Mouse (Mus musculus): Measurements from ENCODE around the gene Mrps35. TPM values are rescaled to one million over a fixed set of nuclear protein-coding genes. Genes with fewer than 3 reads are reported as not detected.

Mrps35 gene
- total RNA-seq, 1 experiment: 63.4 TPM

GRCm38 (mm10) chr6:146997006-146997405 lies 45.6 kb upstream of the Mrps35 start:
- Histone ChIP-seq H3K9me3 (ENCODE audit: control insufficient read depth, insufficient read depth, low read depth, low read length) (no peaks in the 10 kb centered on the region), H3K4me1 (ENCODE audit: control insufficient read depth in 2 of 2, insufficient read depth in 2 of 2, low read length in 2 of 2, poor library complexity in 1 of 2) (no peaks in the 10 kb centered on the region), H3K36me3 (ENCODE audit: control insufficient read depth, insufficient read depth, low read length, poor library complexity, severe bottlenecking) (0 out of 2 replicates have a peak, but pooled peaks cover 3% of the 10 kb centered on the region), H3K9ac (ENCODE audit: insufficient read depth, low read depth, low read length, poor library complexity, severe bottlenecking) (no peak overlapping the region), H3K4me3 (ENCODE audit: insufficient read depth in 1 of 2, low read depth in 1 of 2, low read length in 2 of 2, poor library complexity in 1 of 2, severe bottlenecking in 1 of 2) (no peak overlapping the region), H3K27ac (ENCODE audit: insufficient read depth, low read depth, low read length, poor library complexity, severe bottlenecking) (no peak overlapping the region)
- DNase-seq (ENCODE audit: low read depth, low spot score): no peak
- in situ Hi-C loops (cut with MboI; ENCODE audit: low sequenced_read_pairs in 2 of 2, unreplicated experiment in 2 of 2): no loop called here
- TF ChIP-seq CHD2 (IDR thresholded peaks at IDR 0.05; ENCODE audit: low read depth, low read length) (no peak), ZC3H11A (IDR thresholded peaks at IDR 0.05; ENCODE audit: borderline replicate concordance, low read depth, low read length) (no peak), HCFC1 (IDR thresholded peaks at IDR 0.05; ENCODE audit: borderline replicate concordance, insufficient read depth, low read length) (no peak), MAFK (IDR thresholded peaks at IDR 0.05; ENCODE audit: insufficient read depth, low read depth, low read length) (no peak), ZNF384 (IDR thresholded peaks at IDR 0.05; ENCODE audit: low read depth, low read length) (no peak)

GRCm38 (mm10) chr6:146998710-146999109 lies 43.9 kb upstream of the Mrps35 start:
- TF ChIP-seq MAFK (IDR thresholded peaks at IDR 0.05; ENCODE audit: insufficient read depth, low read depth, low read length) (no peak), HCFC1 (IDR thresholded peaks at IDR 0.05; ENCODE audit: borderline replicate concordance, insufficient read depth, low read length) (no peak), ZNF384 (IDR thresholded peaks at IDR 0.05; ENCODE audit: low read depth, low read length) (no peak), CHD2 (IDR thresholded peaks at IDR 0.05; ENCODE audit: low read depth, low read length) (no peak), ZC3H11A (IDR thresholded peaks at IDR 0.05; ENCODE audit: borderline replicate concordance, low read depth, low read length) (no peak)
- no peak for DNase-seq (ENCODE audit: low read depth, low spot score)
- Histone ChIP-seq H3K9ac (ENCODE audit: insufficient read depth, low read depth, low read length, poor library complexity, severe bottlenecking) (no peak overlapping the region), H3K4me3 (ENCODE audit: insufficient read depth in 1 of 2, low read depth in 1 of 2, low read length in 2 of 2, poor library complexity in 1 of 2, severe bottlenecking in 1 of 2) (no peak overlapping the region), H3K27ac (ENCODE audit: insufficient read depth, low read depth, low read length, poor library complexity, severe bottlenecking) (no peak overlapping the region), H3K36me3 (ENCODE audit: control insufficient read depth, insufficient read depth, low read length, poor library complexity, severe bottlenecking) (0 out of 2 replicates have a peak, but pooled peaks cover 3% of the 10 kb centered on the region), H3K4me1 (ENCODE audit: control insufficient read depth in 2 of 2, insufficient read depth in 2 of 2, low read length in 2 of 2, poor library complexity in 1 of 2) (no peaks in the 10 kb centered on the region), H3K9me3 (ENCODE audit: control insufficient read depth, insufficient read depth, low read depth, low read length) (no peaks in the 10 kb centered on the region)
- in situ Hi-C loops (cut with MboI; ENCODE audit: low sequenced_read_pairs in 2 of 2, unreplicated experiment in 2 of 2): no loop called here

DNA sequence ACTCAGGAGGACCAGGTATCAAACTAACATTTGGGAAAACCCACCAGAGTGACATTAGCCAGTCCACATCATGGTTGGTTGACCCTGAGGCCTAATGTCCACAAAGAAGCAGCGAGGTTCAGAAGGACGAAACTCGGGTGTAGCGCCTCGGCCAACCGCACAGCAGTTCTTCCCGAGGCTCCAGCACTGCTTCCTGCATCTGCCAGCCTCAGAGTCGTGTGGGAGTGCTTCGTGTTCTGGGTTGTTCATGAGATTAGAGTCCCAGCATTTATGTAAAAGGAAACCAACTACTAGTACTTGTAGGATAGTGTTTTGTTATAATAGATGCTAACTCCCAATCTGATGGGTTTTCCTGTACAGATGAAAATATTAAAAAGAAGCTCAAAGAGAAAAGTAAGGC lies 43.3 kb upstream of the Mrps35 start:
- no peak overlapping the region for H3K27ac ChIP-seq (ENCODE audit: insufficient read depth, low read depth, low read length, poor library complexity, severe bottlenecking)
- no peak overlapping the region for H3K9ac ChIP-seq (ENCODE audit: insufficient read depth, low read depth, low read length, poor library complexity, severe bottlenecking)
- DNase-seq (ENCODE audit: low read depth, low spot score): no peak
- in situ Hi-C loops (cut with MboI; ENCODE audit: low sequenced_read_pairs in 2 of 2, unreplicated experiment in 2 of 2): no loop called here
- TF ChIP-seq CHD2 (IDR thresholded peaks at IDR 0.05; ENCODE audit: low read depth, low read length) (no peak), ZC3H11A (IDR thresholded peaks at IDR 0.05; ENCODE audit: borderline replicate concordance, low read depth, low read length) (no peak), MAFK (IDR thresholded peaks at IDR 0.05; ENCODE audit: insufficient read depth, low read depth, low read length) (no peak)
- no peaks in the 10 kb centered on the region for H3K9me3 ChIP-seq (ENCODE audit: control insufficient read depth, insufficient read depth, low read depth, low read length)
- no peak overlapping the region for H3K4me3 ChIP-seq (ENCODE audit: insufficient read depth in 1 of 2, low read depth in 1 of 2, low read length in 2 of 2, poor library complexity in 1 of 2, severe bottlenecking in 1 of 2)
- H3K36me3 ChIP-seq (ENCODE audit: control insufficient read depth, insufficient read depth, low read length, poor library complexity, severe bottlenecking): 0 out of 2 replicates have a peak, but pooled peaks cover 3% of the 10 kb centered on the region
- no peaks in the 10 kb centered on the region for H3K4me1 ChIP-seq (ENCODE audit: control insufficient read depth in 2 of 2, insufficient read depth in 2 of 2, low read length in 2 of 2, poor library complexity in 1 of 2)

- TF ChIP-seq ZC3H11A (IDR thresholded peaks at IDR 0.05; ENCODE audit: borderline replicate concordance, low read depth, low read length) (no peak), HCFC1 (IDR thresholded peaks at IDR 0.05; ENCODE audit: borderline replicate concordance, insufficient read depth, low read length) (no peak), CHD2 (IDR thresholded peaks at IDR 0.05; ENCODE audit: low read depth, low read length) (no peak), MAFK (IDR thresholded peaks at IDR 0.05; ENCODE audit: insufficient read depth, low read depth, low read length) (no peak), ZNF384 (IDR thresholded peaks at IDR 0.05; ENCODE audit: low read depth, low read length) (no peak)
- no peak for DNase-seq (ENCODE audit: low read depth, low spot score)
- Histone ChIP-seq H3K27ac (ENCODE audit: insufficient read depth, low read depth, low read length, poor library complexity, severe bottlenecking) (no peak overlapping the region), H3K4me1 (ENCODE audit: control insufficient read depth in 2 of 2, insufficient read depth in 2 of 2, low read length in 2 of 2, poor library complexity in 1 of 2) (no peaks in the 10 kb centered on the region), H3K4me3 (ENCODE audit: insufficient read depth in 1 of 2, low read depth in 1 of 2, low read length in 2 of 2, poor library complexity in 1 of 2, severe bottlenecking in 1 of 2) (no peak overlapping the region), H3K9me3 (ENCODE audit: control insufficient read depth, insufficient read depth, low read depth, low read length) (no peaks in the 10 kb centered on the region), H3K9ac (ENCODE audit: insufficient read depth, low read depth, low read length, poor library complexity, severe bottlenecking) (no peak overlapping the region), H3K36me3 (ENCODE audit: control insufficient read depth, insufficient read depth, low read length, poor library complexity, severe bottlenecking) (0 out of 2 replicates have a peak, but pooled peaks cover 3% of the 10 kb centered on the region)
- in situ Hi-C loops (cut with MboI; ENCODE audit: low sequenced_read_pairs in 2 of 2, unreplicated experiment in 2 of 2): no loop called here
Measured at GRCm38 (mm10) chr6:146999755-147000154, 42.8 kb upstream of the Mrps35 start.

GRCm38 (mm10) chr6:147008148-147008547 lies 34.4 kb upstream of the Mrps35 start:
- in situ Hi-C loops (cut with MboI; ENCODE audit: low sequenced_read_pairs in 2 of 2, unreplicated experiment in 2 of 2): no loop called here
- Histone ChIP-seq H3K4me1 (ENCODE audit: control insufficient read depth in 2 of 2, insufficient read depth in 2 of 2, low read length in 2 of 2, poor library complexity in 1 of 2) (no peaks in the 10 kb centered on the region), H3K9ac (ENCODE audit: insufficient read depth, low read depth, low read length, poor library complexity, severe bottlenecking) (no peak overlapping the region), H3K9me3 (ENCODE audit: control insufficient read depth, insufficient read depth, low read depth, low read length) (no peaks in the 10 kb centered on the region), H3K4me3 (ENCODE audit: insufficient read depth in 1 of 2, low read depth in 1 of 2, low read length in 2 of 2, poor library complexity in 1 of 2, severe bottlenecking in 1 of 2) (no peak overlapping the region), H3K27ac (ENCODE audit: insufficient read depth, low read depth, low read length, poor library complexity, severe bottlenecking) (no peak overlapping the region), H3K36me3 (ENCODE audit: control insufficient read depth, insufficient read depth, low read length, poor library complexity, severe bottlenecking) (no peaks in the 10 kb centered on the region; the same call in 1 of the 2 replicates)
- DNase-seq (ENCODE audit: low read depth, low spot score): peak; percentile 60
- TF ChIP-seq ZC3H11A (IDR thresholded peaks at IDR 0.05; ENCODE audit: borderline replicate concordance, low read depth, low read length) (peak; percentile 79), ZNF384 (IDR thresholded peaks at IDR 0.05; ENCODE audit: low read depth, low read length) (0 out of 2 replicates have a peak, but pooled peaks have one; percentile 41), CHD2 (IDR thresholded peaks at IDR 0.05; ENCODE audit: low read depth, low read length) (no peak), MAFK (IDR thresholded peaks at IDR 0.05; ENCODE audit: insufficient read depth, low read depth, low read length) (no peak)

All from ES-E14 (cell line).